Comparison of ENCODE assay signal across 9 mouse cellular contexts in the genomic region with DNA sequence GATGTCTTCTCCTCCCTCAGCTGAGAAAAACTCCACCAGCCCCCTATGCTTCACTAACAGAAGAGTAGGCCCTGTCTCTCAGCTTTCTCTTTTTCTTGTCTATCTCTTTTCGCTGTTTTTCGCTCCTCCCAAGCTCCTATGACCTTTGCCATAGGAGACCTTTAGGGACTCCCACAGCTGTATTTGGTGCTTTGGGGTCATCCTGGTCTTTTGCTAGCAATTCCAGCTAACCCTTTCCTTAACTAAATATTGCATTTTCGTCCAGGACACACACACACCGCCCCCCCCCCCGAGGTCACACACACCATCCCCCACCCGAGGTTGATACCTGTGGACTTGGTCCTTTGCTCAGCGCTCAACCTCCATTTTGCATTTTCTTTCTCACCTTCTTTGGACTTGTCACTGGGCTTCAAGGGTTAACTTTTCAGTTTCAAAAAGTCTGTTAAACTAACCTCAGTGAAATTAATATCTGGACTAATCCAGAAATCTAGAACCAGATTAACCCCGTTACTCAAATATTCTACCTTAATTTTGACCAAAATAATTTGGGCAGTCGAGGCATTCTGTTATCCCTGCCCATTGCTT. TPM values are rescaled to one million over a fixed set of nuclear protein-coding genes. Genes with fewer than 3 reads are reported as not detected.
DNase-seq lines count a peak whose midpoint lies in the region; ATAC-seq and TF ChIP-seq lines count a peak whose summit lies in the region.
"Had no signal": no experiment of that assay in that cellular context is flagged by ENCODE, and none has a peak within 500 bp of the region (broad histone marks: within the 10 kb centered on the region; RNA-seq: fewer than 3 reads in every experiment).

No protein-coding gene starts in this region.

- no peak for DNase-seq in heart, adult 18-20 months
- peak; percentile 54 for DNase-seq in liver, postnatal 0 days
- no peak for DNase-seq in Muller cell, postnatal 12 days (ENCODE audit: inconsistent ontology term)
- DNase-seq in ovary, postnatal 14 days (ENCODE audit: low spot score) = no peak
- DNase-seq in gastrocnemius, postnatal 36 days = no peak

- no peak for TF ChIP-seq POLR2A in ES-Bruce4 (IDR thresholded peaks at IDR 0.05; ENCODE audit: insufficient read depth, low read length)

- intact Hi-C loops in gastrocnemius, postnatal 36 days (cut with DNase I) = no loop called here

- H3K27me3 ChIP-seq in heart, embryonic 15.5 days = no peaks in the 10 kb centered on the region
- no peaks in the 10 kb centered on the region for H3K27me3 ChIP-seq in ES-Bruce4 (ENCODE audit: control insufficient read depth, insufficient read depth, low read length, poor library complexity, severe bottlenecking)
- no peaks in the 10 kb centered on the region for H3K27me3 ChIP-seq in forebrain, embryonic 16.5 days (replicated peaks; ENCODE audit: control insufficient read depth, insufficient read depth, low read length)
- H3K27me3 ChIP-seq in liver, postnatal 0 days (ENCODE audit: insufficient read depth, low read length) = no peaks in the 10 kb centered on the region

- no peak for TF ChIP-seq EP300 in ES-Bruce4 (IDR thresholded peaks at IDR 0.05; ENCODE audit: insufficient read depth, low read depth, low read length)
- TF ChIP-seq EP300 in liver, postnatal 0 days (IDR thresholded peaks at IDR 0.05; ENCODE audit: low read depth) = no peak

- H3K9me3 ChIP-seq in heart, embryonic 15.5 days (replicated peaks) = no peaks in the 10 kb centered on the region
- H3K9me3 ChIP-seq in ES-Bruce4 (replicated peaks; ENCODE audit: control insufficient read depth, insufficient read depth, low read length, poor library complexity, severe bottlenecking) = no peaks in the 10 kb centered on the region
- H3K9me3 ChIP-seq in forebrain, embryonic 16.5 days (ENCODE audit: control insufficient read depth, low read length) = no peaks in the 10 kb centered on the region
- H3K9me3 ChIP-seq in liver, postnatal 0 days (ENCODE audit: low read length) = no peaks in the 10 kb centered on the region

- WGBS in heart, embryonic 15.5 days = 26% methylated on average over 9 of the region's 9 CpGs
- 33% methylated on average over 9 of the region's 9 CpGs for WGBS in forebrain, embryonic 16.5 days
- 23% methylated on average over 9 of the region's 9 CpGs for WGBS in liver, postnatal 0 days (ENCODE audit: insufficient replicate concordance)

- H3K27ac ChIP-seq in heart, embryonic 15.5 days = peak overlapping the region; percentile 87
- peak overlapping the region; percentile 76 for H3K27ac ChIP-seq in ES-Bruce4 (ENCODE audit: insufficient read depth, low read length)
- peak overlapping the region; percentile 67; the same call in 1 of the 2 replicates for H3K27ac ChIP-seq in forebrain, embryonic 16.5 days (ENCODE audit: low read length)
- peak overlapping the region; percentile 95 for H3K27ac ChIP-seq in liver, postnatal 0 days (ENCODE audit: low read depth)

- H3K4me1 ChIP-seq in heart, embryonic 15.5 days (replicated peaks) = peaks cover 28% of the 10 kb centered on the region
- no peaks in the 10 kb centered on the region for H3K4me1 ChIP-seq in ES-Bruce4 (ENCODE audit: control insufficient read depth, insufficient read depth, low read length)
- peaks cover 26% of the 10 kb centered on the region for H3K4me1 ChIP-seq in forebrain, embryonic 16.5 days (replicated peaks; ENCODE audit: control insufficient read depth, insufficient read depth, low read length)
- H3K4me1 ChIP-seq in liver, postnatal 0 days (ENCODE audit: insufficient read depth) = peaks cover 18% of the 10 kb centered on the region

- no peak for TF ChIP-seq CTCF in ES-Bruce4 (IDR thresholded peaks at IDR 0.05; ENCODE audit: low read depth, low read length)
- no peak for TF ChIP-seq CTCF in liver, postnatal 0 days (IDR thresholded peaks at IDR 0.05; ENCODE audit: low read depth)

- ATAC-seq in heart, embryonic 15.5 days (replicated peaks; ENCODE audit: insufficient number of reproducible peaks, insufficient read depth, low FRiP score, low read depth) = no peak
- no peak for ATAC-seq in forebrain, embryonic 16.5 days
- no peak for ATAC-seq in liver, postnatal 0 days

- H3K4me3 ChIP-seq in heart, embryonic 15.5 days = peak overlapping the region; percentile 79
- peak overlapping the region; percentile 77 for H3K4me3 ChIP-seq in ES-Bruce4 (ENCODE audit: low read depth, low read length)
- peak overlapping the region; percentile 97 for H3K4me3 ChIP-seq in forebrain, embryonic 16.5 days (replicated peaks; ENCODE audit: low read length)
- H3K4me3 ChIP-seq in liver, postnatal 0 days (ENCODE audit: low read depth, low read length) = peak overlapping the region; percentile 84

- H3K4me2 ChIP-seq in heart, embryonic 15.5 days = peak overlapping the region; percentile 82
- peak overlapping the region; percentile 94 for H3K4me2 ChIP-seq in forebrain, embryonic 16.5 days (ENCODE audit: low read length)
- H3K4me2 ChIP-seq in liver, postnatal 0 days (ENCODE audit: low read depth, low read length) = peak overlapping the region; percentile 85

- H3K36me3 ChIP-seq in heart, embryonic 15.5 days = peaks cover 53% of the 10 kb centered on the region
- peaks cover 15% of the 10 kb centered on the region for H3K36me3 ChIP-seq in ES-Bruce4 (ENCODE audit: control insufficient read depth, insufficient read depth, low read length, poor library complexity, severe bottlenecking)
- H3K36me3 ChIP-seq in forebrain, embryonic 16.5 days (ENCODE audit: control insufficient read depth, insufficient read depth) = peaks cover 23% of the 10 kb centered on the region
- H3K36me3 ChIP-seq in liver, postnatal 0 days (replicated peaks; ENCODE audit: insufficient read depth, low read length) = peaks cover 48% of the 10 kb centered on the region

- peak overlapping the region; percentile 93 for H3K9ac ChIP-seq in heart, embryonic 15.5 days
- H3K9ac ChIP-seq in ES-Bruce4 (ENCODE audit: low read depth, poor library complexity, severe bottlenecking) = peak overlapping the region; percentile 71
- peak overlapping the region; percentile 99 for H3K9ac ChIP-seq in forebrain, embryonic 16.5 days (replicated peaks; ENCODE audit: low read depth, low read length)
- H3K9ac ChIP-seq in liver, postnatal 0 days (replicated peaks) = peak overlapping the region; percentile 79

RNA-seq across cellular contexts. Expression of gene Ap2m1, which starts 0.9 kb away (rescaled TPM):
- 440 and 469 TPM in 2 replicates for polyA plus RNA-seq in heart, embryonic 15.5 days (2015; fragmentation: Nextera tagmentation; extraction: Ambion mirVana)
- 100 to 1,000 TPM; 184 to 195 TPM for total RNA-seq in heart, adult 18-20 months (2021)
- polyA plus RNA-seq in ES-Bruce4 (2011; ENCODE audit: insufficient read depth, insufficient read length, low read depth, missing spikeins) = 282 and 298 TPM in 2 replicates
- polyA plus RNA-seq in forebrain, embryonic 16.5 days (2015; fragmentation: Nextera tagmentation; extraction: Ambion mirVana) = 1,152 and 1,198 TPM in 2 replicates
- polyA plus RNA-seq in liver, postnatal 0 days (2015; fragmentation: Nextera tagmentation; extraction: Ambion mirVana) = 288 and 308 TPM in 2 replicates
- 100 to 1,000 TPM; 133 to 135 TPM for total RNA-seq in gastrocnemius, postnatal 36 days (2021)

RNA-seq across cellular contexts. Expression of gene Abcf3, which starts 12.2 kb away (rescaled TPM):
- polyA plus RNA-seq in heart, embryonic 15.5 days (2015; fragmentation: Nextera tagmentation; extraction: Ambion mirVana) = 47.1 and 50.5 TPM in 2 replicates
- total RNA-seq in heart, adult 18-20 months (2021) = 10 to 100 TPM; 61.7 to 70.2 TPM
- 56.2 and 61.0 TPM in 2 replicates for polyA plus RNA-seq in ES-Bruce4 (2011; ENCODE audit: insufficient read depth, insufficient read length, low read depth, missing spikeins)
- polyA plus RNA-seq in forebrain, embryonic 16.5 days (2015; fragmentation: Nextera tagmentation; extraction: Ambion mirVana) = 77.8 and 84.6 TPM in 2 replicates
- polyA plus RNA-seq in liver, postnatal 0 days (2015; fragmentation: Nextera tagmentation; extraction: Ambion mirVana) = 18.0 and 19.8 TPM in 2 replicates
- 10 to 100 TPM; 51.0 to 69.7 TPM for total RNA-seq in gastrocnemius, postnatal 36 days (2021)

RNA-seq across cellular contexts. Expression of gene Dvl3, which starts 19.4 kb away (rescaled TPM):
- 16.9 and 24.3 TPM in 2 replicates for polyA plus RNA-seq in heart, embryonic 15.5 days (2015; fragmentation: Nextera tagmentation; extraction: Ambion mirVana)
- total RNA-seq in heart, adult 18-20 months (2021) = 10 to 100 TPM; 47.2 to 48.0 TPM
- polyA plus RNA-seq in ES-Bruce4 (2011; ENCODE audit: insufficient read depth, insufficient read length, low read depth, missing spikeins) = 37.9 and 38.8 TPM in 2 replicates
- 30.6 and 37.0 TPM in 2 replicates for polyA plus RNA-seq in forebrain, embryonic 16.5 days (2015; fragmentation: Nextera tagmentation; extraction: Ambion mirVana)
- 3.0 and 3.5 TPM in 2 replicates for polyA plus RNA-seq in liver, postnatal 0 days (2015; fragmentation: Nextera tagmentation; extraction: Ambion mirVana)
- 10 to 100 TPM; 27.8 to 28.8 TPM for total RNA-seq in gastrocnemius, postnatal 36 days (2021)

RNA-seq across cellular contexts. Expression of gene Eif2b5, which starts 37.6 kb away (rescaled TPM):
- polyA plus RNA-seq in heart, embryonic 15.5 days (2015; fragmentation: Nextera tagmentation; extraction: Ambion mirVana) = 66.6 and 75.9 TPM in 2 replicates
- 10 to 100 TPM; 55.1 to 60.2 TPM for total RNA-seq in heart, adult 18-20 months (2021)
- polyA plus RNA-seq in ES-Bruce4 (2011; ENCODE audit: insufficient read depth, insufficient read length, low read depth, missing spikeins) = 86.6 and 94.0 TPM in 2 replicates
- 104 and 107 TPM in 2 replicates for polyA plus RNA-seq in forebrain, embryonic 16.5 days (2015; fragmentation: Nextera tagmentation; extraction: Ambion mirVana)
- polyA plus RNA-seq in liver, postnatal 0 days (2015; fragmentation: Nextera tagmentation; extraction: Ambion mirVana) = 25.3 and 26.1 TPM in 2 replicates
- total RNA-seq in gastrocnemius, postnatal 36 days (2021) = 10 to 100 TPM; 44.2 to 56.1 TPM

RNA-seq across cellular contexts. Expression of gene Vwa5b2, which starts 53.1 kb away (rescaled TPM):
- polyA plus RNA-seq in heart, embryonic 15.5 days (2015; fragmentation: Nextera tagmentation; extraction: Ambion mirVana) = 0.09 and 0.80 TPM in 2 replicates
- total RNA-seq in heart, adult 18-20 months (2021) = under 1 TPM in 1 of 2 experiments, not detected in 1; 0.18 TPM
- 1.2 TPM in 2 replicates for polyA plus RNA-seq in ES-Bruce4 (2011; ENCODE audit: insufficient read depth, insufficient read length, low read depth, missing spikeins)
- polyA plus RNA-seq in forebrain, embryonic 16.5 days (2015; fragmentation: Nextera tagmentation; extraction: Ambion mirVana) = 5.4 and 7.3 TPM in 2 replicates
- polyA plus RNA-seq in liver, postnatal 0 days (2015; fragmentation: Nextera tagmentation; extraction: Ambion mirVana) = not detected in 2 replicates
- not detected for total RNA-seq in gastrocnemius, postnatal 36 days (2021)
- total RNA-seq: common myeloid progenitor, adult 5-6 weeks had no signal
